Mouse (Mus musculus): ENCODE data around the gene Sec13.

The Sec13 gene

GRCm38 (mm10) chr6:113712718-113713117, 27.8 kb downstream of the Sec13 start:
- DNase-seq (ENCODE audit: low read depth, low spot score) = no peak

GRCm38 (mm10) chr6:113697222-113698205, 43.0 kb downstream of the Sec13 start:
- peak; percentile 77 for DNase-seq (ENCODE audit: low read depth, low spot score)

- DNase-seq (ENCODE audit: low read depth, low spot score) = peak; percentile 99
Observed at GRCm38 (mm10) chr6:113696582-113697221, 43.8 kb downstream of the Sec13 start, which contains the start of gene Tatdn2. Gene Tatdn2, plus strand, starts transcription at chr6:113697050.

GRCm38 (mm10) chr6:113695766-113696355, 44.7 kb downstream of the Sec13 start:
- peak; percentile 46 for DNase-seq (ENCODE audit: low read depth, low spot score)

- no peak for DNase-seq (ENCODE audit: low read depth, low spot score)
Observed at GRCm38 (mm10) chr6:113695203-113695602, 45.3 kb downstream of the Sec13 start.

GRCm38 (mm10) chr6:113693377-113693776, 47.2 kb downstream of the Sec13 start:
- DNase-seq (ENCODE audit: low read depth, low spot score) = no peak

DNA sequence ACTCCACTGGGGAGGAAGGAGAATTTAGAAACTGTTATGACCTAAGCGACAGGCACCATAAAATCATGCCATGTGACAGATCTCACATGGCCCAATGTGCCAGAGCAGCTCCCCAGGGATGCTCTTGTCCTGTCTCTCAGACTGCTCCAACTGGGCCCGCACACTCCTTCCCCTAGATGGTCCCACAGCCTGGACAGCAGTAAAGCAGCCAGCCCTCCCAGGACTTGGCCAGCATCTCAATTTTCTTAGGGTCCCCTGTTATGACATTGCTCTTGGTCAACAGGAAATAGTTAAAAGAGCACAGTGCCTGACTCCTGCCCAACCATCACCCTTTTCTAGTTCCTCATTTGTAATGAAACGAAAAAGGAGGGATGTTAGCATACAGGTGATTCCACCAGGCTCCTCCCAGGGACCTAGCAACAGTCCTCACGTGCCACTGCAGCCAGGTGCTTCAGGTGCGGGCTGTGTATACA, 47.8 kb downstream of the Sec13 start:
- no peak for DNase-seq (ENCODE audit: low read depth, low spot score)

- DNase-seq (ENCODE audit: low read depth, low spot score) = no peak
Observed at GRCm38 (mm10) chr6:113691084-113691462, 49.5 kb downstream of the Sec13 start.

GRCm38 (mm10) chr6:113690400-113691083, 50.0 kb downstream of the Sec13 start:
- peak; percentile 82 for DNase-seq (ENCODE audit: low read depth, low spot score)

DNA sequence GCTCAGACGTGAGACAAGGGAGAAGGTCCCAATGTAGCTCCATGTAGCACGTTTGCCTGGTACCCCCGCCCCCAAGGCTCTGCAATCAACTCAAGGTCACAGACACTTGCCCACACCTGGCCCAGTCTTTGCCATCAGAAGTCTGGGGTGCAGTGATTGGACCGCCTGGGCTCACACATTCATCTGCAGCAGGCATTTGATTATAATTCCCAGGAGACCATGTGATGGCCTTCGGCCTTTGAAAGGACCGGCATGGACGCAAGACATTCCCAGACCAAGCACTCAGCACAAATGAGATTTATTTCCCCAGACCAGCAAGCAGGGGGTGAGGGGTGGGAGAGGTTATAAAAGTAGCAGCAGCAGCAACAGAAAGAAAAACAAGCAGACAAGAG, 50.5 kb downstream of the Sec13 start:
- peak; percentile 53 for DNase-seq (ENCODE audit: low read depth, low spot score)

GRCm38 (mm10) chr6:113686551-113687125, 53.9 kb downstream of the Sec13 start:
- peak; percentile 83 for DNase-seq (ENCODE audit: low read depth, low spot score)

DNA sequence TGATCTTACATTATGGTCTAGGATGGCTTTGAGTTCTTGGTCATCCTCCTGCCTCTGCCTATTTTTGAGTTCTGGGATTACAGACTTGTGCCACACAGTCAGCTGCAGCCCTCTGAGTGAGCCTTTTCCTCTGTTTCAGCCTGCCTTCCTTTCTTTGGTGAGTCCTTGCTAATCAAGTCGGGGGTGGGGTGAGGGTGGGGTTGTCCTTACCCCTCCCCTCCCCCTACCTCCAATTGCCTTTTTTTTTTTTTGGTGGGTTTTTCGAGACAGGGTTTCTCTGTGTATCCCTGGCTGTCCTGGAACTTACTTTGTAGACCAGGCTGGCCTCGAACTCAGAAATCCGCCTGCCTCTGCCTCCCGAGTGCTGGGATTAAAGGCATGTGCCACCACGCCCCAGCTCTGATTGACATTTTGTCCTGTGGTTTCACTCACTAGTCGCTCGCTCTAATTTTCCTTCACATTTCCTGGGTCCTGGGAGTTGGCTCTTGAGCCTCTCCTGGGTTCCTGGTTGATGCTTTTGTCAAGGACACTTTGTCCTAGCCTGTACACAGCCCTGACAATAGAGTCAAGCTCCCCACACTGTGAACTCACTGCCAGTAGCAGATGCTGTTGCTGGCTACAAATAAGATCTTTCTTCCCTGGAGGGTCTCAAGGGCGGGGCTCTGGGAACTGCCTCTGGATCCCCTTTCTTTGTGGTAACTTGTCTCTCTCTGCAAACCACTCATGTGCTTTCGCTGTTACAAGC, 57.3 kb downstream of the Sec13 start:
- peak; percentile 87 for DNase-seq (ENCODE audit: low read depth, low spot score)

GRCm38 (mm10) chr6:113681271-113681670, 59.3 kb downstream of the Sec13 start:
- DNase-seq (ENCODE audit: low read depth, low spot score) = peak; percentile 93

DNA sequence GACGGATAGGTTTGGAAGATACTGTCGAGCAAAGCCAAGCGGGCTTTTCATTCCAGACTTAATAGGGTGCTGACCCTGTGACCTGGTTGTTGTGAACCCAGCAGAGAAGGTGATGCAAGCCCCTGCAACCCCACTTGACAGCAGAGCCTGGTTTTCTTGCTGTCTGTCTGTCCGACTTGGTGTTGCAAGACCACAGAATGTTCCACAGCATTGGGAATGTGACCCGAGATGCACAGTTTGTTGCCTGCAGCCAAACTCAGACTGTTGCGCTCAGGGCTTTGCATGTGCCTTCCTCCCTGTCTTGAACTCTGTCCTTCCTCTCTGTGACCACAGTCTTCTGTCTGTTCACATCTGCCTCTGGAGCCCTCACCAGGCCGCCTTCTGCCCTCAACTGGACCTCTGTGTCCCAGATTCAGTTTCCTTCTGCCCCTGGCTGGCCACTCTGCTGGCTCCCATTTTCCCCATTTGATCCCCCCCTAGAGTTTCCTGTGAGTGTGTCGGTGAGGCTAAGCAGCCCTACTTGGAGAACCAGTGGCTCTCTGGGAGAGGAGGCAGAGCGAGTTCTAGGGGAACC, 60.5 kb downstream of the Sec13 start:
- DNase-seq (ENCODE audit: low read depth, low spot score) = no peak

- no peak for DNase-seq (ENCODE audit: low read depth, low spot score)
Observed at GRCm38 (mm10) chr6:113678246-113679012, 62.1 kb downstream of the Sec13 start.

Data from ZHBTc4 (cell line).